Mouse (Mus musculus) Muller cell, postnatal 12 days (primary cell): Measurements from ENCODE around the gene Rbm44.
A peak's percentile ranks its signal among the peaks of the same experiment; 100 is the strongest.

Source experiments
- DNase-seq: peaks from one replicate; pipeline ENCODE4 v3.0.0-alpha.2; 2015; ENCODE audit errors: inconsistent ontology term

Gene Rbm44

DNA sequence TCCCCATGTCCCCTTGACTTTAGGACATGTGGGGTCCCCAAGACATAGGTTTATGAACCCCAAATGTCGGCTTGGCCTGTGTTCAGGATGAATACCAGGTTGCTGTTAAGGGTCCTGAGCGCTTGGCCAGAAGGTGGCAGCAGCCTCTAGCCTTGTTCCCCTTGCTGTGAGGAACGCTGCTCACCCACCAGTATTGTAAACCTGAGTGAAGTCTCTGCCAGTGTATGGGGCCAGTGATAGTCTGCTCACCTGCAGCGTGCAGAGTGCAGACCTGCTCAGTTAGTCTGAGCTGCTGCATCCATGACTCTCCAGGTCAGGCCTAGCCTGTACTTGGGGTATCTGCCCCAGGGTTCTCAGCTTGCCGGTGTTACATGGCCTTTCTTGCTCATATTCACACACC, 34.2 kb downstream of the Rbm44 start:
- DNase-seq: peak; percentile 46

DNA sequence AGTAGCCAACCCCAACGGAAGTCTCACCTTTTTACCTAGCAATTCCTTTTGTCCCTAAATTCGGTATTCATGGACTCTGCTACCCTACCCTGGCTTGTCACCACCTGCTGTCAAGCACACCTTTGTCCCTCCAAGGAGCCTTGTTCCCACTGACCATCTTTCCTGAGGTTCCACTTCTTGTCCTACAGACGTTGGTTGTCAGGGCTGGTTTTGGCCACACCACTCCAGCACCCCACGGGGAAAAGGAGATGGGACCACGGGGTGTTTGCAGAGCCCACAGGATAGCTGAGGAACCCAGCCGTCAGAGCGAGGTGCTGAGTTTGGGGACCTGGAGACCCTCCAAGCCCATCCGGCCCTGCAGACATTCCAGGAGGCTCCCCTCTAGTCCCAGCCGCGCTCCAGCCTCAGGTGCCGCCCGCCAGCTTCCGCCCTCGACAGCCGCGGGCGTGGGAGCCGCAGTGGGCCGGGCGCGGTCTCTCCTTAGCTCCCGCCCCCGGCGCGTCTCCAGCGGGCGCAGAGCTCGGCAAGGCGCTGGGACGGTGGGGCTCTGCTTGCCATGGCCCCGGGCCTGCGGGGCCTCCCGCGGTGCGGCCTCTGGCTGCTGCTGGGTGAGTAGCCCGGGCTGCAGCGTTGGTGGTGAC, 34.8 kb downstream of the Rbm44 start, which contains the start of gene Ramp1:
TSS of gene Ramp1 (plus strand) at position 290 of the 641 bp plus-strand sequence.
- peak; percentile 50 for DNase-seq

DNA sequence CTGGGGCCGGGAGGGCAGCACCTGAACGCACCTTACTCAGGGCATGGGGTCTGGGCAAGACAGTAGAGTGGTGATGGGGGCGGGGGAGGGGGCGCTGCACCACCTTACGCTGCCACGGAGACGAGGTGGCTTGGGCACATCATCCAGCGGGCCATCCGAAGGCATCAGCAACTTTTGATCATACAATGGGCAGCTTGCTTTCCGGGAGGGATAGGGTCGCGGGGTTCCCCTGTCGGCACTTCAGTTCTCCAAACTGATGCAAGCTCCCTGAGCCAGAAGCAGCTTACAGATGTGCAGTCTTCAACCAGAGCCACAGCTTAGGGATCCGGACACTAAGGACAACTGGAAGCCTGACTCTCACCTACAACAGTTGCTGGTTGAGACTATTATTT, 35.3 kb downstream of the Rbm44 start:
- no peak for DNase-seq

DNA sequence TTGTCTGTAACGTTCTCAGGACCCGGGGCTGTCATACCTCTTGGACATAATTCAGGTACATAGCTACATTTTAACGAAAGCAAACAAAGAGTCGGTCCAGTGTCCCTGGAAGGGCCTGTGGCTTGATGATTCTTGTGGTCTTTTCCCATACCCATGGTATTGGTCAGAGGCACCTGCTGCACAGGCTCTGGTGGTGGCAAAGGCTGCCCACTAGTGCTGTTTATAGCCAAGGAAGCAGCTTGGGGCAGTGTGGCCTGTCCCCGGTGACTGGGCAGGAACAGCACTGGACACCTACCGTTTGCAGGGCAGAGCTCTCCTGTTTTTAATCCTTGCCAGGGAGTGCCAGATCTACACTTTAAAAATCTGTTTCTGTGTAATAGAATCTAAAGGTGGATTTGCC, 35.8 kb downstream of the Rbm44 start:
- no peak for DNase-seq

DNA sequence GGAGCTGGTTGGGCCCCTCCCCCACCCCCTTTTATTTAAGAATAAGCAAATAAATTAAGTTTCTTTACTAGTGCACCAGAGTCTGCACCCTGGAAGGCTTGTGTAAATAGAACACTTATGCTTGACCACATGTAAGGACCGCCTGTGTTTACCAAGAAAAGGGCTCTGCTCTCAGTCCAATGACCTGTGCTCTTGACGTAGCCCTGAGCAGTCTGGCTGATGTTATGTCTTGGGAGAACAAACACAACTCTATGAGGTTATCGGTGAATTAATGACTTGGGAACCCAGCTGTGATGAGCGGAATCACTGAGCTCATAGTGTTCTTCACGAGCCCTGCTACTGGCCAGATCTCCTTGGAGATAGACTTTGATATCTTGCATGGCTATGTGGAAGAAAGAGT, 36.4 kb downstream of the Rbm44 start:
- no peak for DNase-seq

DNA sequence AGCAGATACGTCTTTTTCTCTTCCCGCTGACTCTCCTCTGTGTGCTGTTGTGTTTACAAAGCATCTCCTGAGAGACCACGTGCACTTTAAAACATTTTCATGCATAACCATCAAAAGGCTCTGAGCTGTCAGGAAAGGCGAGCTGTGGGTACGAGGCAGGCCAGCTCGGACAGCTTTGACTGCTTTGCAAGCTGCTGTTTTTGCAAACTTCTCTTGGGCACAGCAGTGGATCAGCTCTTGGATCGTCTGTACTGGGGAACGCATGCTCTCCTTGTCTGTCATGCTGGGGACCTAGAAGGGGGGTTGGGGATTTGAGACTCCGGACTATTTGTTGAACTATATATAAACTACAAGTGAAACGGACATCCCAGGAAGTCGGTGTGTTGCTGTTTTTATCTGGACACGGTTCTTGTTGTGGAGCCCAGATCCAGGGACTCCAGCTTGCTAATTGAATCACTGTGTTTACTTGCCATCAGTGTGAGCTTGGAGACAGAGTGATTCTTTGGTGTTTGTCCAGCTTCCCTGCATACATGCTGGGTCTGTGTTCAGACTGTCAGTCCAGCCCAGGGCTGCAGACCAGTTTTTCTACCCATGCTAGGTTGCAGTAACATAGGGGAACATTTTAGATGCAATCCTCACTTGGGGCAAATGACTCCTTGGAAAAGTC, 37.0 kb downstream of the Rbm44 start:
- DNase-seq: no peak

DNA sequence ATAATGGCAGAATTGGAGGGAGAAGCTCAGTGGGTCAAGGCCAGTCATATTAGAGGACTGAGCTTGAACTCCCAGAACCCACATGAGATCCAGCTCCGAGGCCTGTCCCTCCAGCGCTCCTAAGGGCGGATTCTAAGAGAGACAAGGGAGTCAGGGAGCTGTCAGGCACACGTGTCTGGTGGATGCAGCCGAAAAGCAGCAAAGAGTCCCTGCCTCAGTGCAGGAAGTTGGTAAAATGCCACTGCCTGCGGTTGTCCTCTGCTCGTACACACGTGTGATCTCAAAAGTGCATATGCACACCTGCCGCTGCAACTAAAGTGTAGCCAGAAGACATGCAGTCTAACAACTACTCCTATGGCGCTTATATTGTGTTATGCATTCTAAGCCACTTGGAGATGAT, 38.4 kb downstream of the Rbm44 start:
- no peak for DNase-seq

DNA sequence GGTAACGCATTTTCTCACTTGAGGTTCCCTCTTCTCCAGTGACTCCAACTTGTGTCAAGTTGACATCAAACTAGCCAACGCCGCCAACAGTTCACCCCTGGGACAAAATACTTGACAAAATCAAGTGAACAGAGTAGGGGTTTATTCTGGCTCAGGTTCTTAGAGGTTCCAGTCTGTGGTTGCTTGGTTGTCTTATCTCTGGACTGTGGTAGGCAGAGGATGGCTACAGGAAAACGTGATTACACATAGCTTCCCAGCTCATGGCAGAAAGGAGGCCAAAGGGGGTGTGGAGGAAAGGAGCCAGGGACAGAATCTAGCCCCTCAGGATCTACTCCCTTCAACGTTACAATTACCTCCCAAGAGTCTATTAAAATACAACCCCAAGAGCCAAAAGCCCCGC, 41.8 kb downstream of the Rbm44 start:
- no peak for DNase-seq

DNA sequence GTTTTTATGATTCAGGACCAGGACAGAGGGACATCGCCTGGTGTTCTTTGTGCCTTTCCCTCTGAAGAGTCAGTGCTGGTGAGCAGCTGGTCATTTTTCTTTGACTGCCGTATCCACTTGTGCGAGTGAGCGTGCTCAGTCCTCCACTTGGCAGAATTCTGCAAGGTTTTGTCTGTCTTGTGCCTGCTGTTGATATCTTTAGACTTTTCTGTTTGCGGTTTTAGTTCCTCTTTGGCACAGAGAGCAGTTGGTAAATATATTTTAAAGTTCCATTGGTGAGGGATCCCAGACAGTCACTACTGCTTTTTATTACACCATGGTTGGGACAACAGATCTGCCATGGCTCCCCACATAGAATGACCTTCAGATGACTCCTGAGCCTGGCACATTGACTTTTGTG, 42.4 kb downstream of the Rbm44 start:
- DNase-seq: no peak

DNA sequence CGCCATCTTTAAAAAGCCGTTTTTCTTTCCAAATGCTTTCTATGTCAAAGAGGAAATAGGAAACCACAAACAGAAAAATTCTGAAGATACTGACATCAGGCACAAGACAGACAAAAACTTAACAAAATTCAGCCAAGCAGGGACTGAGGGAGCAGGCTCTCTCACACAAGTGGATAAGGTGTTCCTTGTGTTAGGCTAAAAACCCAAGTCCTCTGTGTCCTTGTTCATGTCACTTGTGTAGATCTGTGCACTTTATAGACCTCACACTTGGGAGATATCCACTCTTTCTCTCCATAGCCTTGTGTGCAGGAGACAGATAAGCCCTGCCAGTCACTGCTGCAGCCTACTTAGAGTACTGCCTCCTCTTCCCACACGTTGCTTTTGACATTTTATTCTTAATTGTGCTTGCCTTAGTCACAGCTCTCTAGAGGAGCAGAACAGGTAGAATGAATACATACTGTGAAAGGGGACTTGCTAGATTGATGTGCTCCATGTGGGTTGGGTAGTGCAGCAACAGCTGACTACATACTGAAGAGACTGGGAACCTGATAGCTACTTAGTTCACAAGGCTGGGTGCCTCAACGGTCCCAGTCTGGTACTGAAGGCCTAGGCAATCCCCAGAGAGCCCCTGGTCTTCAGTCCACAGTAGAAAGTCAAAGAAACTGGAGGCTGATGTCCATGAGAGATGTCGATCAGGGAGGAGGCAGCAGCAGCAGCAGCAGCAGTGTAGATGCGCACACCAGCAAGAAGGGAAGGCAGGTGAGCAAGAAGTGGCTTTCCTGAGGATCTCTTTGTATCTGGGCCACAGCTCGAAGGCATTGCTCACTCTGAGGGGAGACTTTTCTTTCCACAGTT, 43.1 kb downstream of the Rbm44 start:
- DNase-seq: no peak

DNA sequence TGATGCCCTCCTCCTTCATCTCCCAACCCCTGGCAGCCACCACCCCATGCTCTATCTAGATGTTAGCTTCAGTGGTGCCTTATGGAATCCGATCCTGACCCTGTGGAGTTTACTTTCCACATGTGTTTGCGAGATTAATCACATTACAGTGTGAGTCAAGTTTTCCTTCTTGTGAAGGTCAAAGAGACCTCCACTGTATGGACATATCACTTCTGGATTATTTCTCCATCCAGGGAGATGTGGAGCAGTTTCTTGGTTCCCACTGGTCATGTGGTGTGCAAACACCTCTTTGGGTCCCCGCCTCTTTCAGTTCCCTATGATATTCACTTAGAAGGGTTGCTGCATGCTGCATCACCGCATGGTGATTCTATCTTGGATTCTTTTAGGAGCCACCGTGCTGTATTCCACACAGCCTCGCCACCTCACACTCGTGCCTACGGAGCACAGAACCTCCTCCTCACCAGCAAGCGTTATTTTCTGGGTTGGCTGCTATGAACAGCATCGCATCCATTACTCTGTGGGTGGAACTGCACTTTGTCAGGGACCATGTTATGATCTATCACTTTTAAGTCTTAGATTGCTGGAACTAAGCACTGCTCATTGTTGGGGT, 44.1 kb downstream of the Rbm44 start:
- no peak for DNase-seq

DNA sequence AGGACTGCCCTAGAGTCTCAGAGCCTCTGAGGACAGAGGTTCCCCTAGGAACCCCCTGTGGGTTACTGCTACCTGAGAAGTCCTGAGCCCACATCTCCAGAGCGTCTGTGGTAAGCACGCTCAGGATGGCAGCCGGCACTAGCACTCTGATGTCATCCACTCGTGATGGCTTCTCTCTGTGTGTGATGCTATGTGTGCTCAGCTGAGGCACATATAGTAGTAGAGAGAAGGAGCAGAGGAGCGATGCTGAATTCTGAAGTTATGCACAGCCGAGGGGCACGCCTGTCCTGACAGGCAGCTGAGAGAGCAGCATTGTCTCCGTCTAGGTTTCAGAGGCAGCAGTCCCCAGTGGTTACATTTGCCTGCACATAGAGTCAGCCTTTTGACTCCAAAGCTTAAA, 47.3 kb downstream of the Rbm44 start:
- no peak for DNase-seq

DNA sequence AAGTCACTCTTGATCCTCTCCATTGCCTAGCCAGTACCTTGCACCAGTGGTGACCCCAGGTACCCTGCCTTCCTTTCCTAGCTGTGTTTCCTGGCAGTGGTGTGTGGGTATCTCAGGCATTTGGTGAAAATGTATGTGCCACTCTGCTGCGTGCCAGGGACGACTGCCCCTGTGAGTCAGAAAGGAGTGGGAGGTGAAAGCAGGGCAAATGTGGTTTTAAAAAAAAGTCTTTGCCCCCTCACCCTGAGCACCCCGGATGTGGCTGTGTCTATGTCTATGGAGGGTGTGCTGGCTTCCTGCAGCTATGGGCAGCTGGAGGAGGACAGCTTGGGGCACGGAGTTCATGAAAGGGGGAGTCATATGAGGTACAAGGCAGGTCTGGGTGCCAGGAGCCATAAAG, 48.4 kb downstream of the Rbm44 start:
- DNase-seq: no peak

DNA sequence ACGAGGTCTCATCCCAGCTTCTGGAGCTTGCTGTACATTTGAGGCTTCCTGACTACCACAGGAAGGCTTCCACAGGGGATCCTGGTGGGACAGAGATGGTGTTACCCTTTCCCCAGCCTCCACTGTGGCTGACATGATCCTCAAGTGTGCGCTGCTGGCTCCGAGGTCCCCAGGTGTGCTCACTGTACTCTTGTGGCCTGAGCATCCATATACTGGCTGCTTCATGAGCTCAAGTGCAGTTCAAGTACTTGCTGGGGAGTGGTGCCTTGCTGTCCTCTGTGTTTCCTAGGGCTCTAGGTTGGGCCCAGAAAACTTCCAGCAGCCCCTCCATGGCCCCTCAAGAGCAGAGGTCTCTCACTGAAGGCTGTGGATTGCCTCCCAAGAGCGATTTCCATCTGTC, 48.8 kb downstream of the Rbm44 start:
- DNase-seq: no peak

DNA sequence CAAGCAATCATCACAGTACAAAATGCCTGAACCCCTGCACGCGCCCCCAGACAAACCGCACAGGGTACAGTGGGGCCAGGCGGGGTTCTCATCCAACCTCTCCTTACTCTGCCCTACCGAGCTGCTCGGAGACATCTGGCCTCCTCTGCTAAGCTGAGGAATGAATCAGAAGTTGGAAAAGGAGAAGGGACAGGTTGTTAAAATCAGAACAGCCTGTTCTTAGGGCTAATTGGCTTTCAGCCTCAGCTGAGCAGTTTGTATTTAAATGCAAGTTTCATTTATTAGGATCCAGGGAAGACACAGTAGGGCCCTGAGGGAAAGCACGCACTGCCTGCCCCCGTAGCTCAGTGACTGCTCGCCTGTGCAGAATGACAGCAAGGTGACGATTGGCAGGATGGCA, 54.9 kb downstream of the Rbm44 start:
- no peak for DNase-seq

DNA sequence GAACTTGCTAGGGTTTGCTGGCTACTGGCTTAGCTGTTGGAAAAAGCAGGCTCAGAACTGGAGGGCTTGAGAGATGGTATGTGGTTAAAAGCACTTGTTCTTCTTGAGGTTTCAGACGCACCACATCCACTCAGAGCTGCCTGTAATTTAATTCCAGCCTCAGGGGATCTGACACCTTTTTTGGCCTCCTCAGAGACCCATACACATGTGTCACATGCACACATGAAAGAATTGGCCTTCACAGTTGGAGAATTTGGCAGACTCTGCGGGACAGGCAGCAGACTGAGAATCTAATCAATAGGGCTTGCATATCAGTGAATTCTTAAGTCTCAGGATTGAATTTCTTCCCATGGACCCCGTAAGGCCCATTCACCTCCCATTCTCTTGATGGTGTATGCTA, 56.2 kb downstream of the Rbm44 start:
- no peak for DNase-seq

DNA sequence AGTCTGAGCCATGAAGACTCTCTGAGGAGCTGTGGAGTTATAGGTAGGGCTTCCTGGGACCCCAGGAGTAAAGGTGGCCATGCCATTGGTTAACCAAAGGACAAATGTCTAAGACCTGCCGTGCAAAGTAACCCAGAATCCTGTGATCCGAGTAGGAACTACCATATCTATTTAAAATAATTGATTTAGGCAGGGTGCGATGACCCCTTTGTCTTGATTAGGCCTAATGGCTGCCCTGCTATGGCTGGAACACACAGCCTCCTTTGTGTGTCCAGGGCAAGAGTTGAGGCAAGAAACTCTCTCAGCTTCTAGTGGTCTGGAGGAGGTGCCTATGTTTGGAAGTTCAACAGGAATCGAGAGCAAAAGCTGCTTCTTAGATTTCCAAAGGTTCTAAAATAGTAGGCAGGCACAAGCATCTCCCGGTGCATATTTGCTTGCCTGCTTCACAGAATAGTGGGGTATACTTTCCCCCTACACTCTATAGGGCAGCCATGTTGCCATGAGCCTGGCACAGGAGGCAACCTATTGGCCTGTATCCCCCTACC, 59.4 kb downstream of the Rbm44 start:
- no peak for DNase-seq

DNA sequence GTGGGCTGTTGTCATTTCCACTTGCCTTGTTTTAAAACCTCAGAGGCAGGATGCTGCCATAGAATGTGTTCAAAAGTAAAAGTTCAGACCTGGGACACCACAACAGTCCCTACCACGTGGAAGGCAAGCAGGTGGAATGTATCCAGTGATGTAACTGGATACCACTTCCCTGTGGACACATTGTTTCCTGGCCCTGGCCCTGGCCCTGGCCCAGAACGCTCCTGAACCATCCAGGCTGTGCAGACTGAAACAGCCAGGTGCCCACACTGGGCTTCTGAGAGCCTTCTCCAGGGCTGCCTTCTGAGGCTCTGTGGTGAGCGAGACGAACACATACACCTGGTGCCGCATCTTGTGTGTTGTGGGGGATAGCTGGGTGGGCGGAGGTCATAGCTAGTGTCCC, 60.8 kb downstream of the Rbm44 start:
- DNase-seq: no peak

DNA sequence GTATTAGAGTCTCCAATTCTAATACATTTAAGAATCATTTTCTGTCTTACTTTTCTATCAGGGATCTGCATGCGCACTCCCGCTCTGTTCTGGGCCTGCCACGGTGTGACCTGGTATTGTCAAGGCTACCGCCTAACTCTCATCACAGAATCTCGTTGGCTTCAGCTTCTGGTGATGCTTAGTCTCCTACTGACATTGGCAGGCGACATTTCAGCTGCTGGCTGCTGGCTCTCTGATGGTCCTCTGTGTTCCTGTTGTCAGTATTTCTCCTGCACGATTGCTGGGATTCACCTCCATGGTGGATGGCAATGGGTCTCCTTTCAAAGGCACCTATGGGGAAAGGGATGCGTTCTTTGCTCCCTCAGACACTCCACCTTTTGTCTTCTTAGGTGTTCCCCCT, 61.4 kb downstream of the Rbm44 start:
- DNase-seq: no peak

DNA sequence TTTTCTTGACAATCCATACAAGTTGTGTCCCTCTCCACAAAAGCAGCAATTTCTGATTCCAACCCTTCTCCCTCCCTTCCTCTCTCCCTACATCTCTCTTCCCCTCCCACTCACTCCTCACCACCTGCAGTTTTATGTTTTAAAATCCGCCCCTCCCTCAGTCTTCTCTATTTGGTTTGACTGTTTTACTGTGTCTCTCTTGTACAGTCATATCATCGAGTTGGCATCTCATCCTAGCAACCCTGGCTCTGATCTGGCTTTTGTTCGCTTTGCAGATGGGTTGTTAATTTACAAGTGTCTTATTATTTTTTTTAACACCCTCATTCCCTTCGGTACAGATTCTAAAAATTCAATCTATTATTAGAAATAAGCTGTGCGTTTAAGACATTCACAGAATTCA, 62.0 kb downstream of the Rbm44 start:
- DNase-seq: no peak

DNA sequence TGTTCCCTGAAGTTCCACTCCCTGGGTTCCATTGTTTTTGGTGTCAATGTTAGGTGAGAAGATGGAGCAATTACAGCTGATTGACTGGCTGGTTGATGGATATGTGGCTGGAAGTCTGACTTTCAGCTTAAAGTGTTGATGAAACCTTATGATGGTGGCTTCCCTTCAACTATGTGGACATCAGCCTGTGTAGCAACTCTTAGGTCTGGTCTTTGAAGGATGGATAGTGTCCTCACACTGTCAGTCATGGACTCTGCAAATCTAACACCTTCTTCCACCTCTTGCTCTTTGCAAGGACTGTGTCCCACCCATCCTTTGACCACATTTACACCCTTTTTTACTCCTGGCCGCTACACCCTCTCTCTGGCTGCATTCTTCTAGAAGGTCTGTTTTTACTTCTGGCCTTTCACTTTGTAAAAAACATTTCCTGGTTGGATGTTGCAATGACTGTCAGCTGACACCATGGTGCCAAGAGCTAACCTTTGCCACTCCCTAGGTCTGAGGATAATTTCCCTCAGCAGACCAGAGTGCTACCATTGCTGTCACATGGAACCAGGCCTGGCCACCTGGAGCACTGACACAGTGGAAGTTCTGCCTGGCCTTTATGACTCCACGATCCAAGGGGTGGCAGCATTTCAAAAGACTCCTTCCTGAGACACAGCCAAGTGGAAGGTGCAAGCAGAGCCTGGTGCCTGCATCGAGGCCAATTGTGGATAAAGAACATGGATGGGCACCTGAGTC, 62.6 kb downstream of the Rbm44 start:
- no peak for DNase-seq

DNA sequence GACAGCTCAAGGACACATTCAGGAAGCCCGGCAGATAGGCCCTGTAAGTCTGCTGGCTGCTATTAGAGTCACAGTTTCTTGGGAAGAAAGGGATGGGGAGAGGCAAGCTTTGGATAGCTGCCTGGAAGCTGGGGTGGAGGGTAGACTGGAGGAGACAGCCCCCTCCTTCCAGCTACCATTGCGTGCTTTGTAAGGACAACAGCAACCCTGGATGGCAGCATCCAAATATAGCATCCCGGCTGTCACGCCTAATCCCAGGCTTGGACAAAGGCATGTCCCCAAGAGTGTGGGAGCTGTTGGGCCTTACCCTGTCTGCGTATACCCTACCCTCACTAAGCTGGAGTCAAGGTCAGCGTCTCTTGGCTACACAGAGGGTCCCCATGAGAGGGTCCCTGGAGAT, 64.5 kb downstream of the Rbm44 start:
- DNase-seq: no peak
